Mouse (Mus musculus): Measurements from ENCODE around the gene Arhgap27.

- no peak for TF ChIP-seq TAL1 (IDR thresholded peaks at IDR 0.05; ENCODE audit: low read length)
- no peak for TF ChIP-seq GATA1 (IDR thresholded peaks at IDR 0.05; ENCODE audit: low read length)
These were observed 2.8 kb downstream of the Arhgap27 start for GRCm38 (mm10) chr11:103360661-103361081.

All from erythroblast, embryonic 14.5 days (primary cell).